Mouse (Mus musculus): ENCODE measurements around the gene Kcnh2. TPM values are rescaled to one million over a fixed set of nuclear protein-coding genes. Genes with fewer than 3 reads are reported as not detected.

Kcnh2 gene
- polyA plus RNA-seq, 1 experiment from 2014 or later, result 11.9 TPM

DNA sequence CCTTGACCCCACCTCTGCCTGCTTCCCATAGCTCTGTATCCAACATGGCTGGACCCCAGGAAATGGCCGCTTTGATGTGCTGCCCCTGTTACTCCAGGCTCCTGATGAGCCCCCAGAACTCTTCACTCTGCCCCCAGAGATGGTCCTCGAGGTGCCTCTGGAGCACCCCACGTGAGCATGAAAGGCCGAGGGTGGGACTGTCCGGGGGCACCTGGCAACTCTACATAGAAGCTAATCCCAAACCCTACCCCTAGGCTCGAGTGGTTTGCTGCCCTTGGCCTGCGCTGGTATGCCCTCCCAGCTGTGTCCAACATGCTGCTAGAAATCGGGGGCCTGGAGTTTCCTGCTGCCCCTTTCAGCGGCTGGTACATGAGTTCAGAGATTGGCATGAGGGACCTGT lies 18.4 kb upstream of the Kcnh2 start:
- no peaks in the 10 kb centered on the region for H3K36me3 ChIP-seq (ENCODE audit: control insufficient read depth, insufficient read depth, low read length)
- no peak for ATAC-seq (ENCODE audit: low FRiP score)

DNA sequence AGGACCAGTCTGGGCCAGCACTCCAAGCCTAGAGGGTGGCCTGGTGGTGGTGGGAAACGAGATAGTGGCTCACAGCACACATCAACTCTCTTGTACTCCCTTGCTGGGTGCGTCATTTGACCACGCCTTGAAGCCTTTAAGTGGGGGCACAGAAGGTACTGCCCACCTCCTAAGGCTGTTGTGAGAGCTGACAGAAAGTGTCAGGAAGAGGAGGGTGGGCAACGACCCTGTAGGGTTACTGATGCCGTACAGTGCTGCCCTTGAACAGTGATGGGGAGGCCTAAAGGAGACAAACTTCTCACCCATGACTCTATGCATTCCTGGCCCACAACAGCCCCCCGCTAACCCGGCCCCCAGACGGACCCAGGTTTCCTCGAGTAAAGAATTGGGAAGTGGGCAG lies 15.0 kb upstream of the Kcnh2 start:
- no peak overlapping the region for H3K27ac ChIP-seq (ENCODE audit: low read depth, low read length)
- WGBS, result 84% methylated on average over 9 of the region's 9 CpGs
- no peaks in the 10 kb centered on the region for H3K36me3 ChIP-seq (ENCODE audit: control insufficient read depth, insufficient read depth, low read length)
- ATAC-seq (ENCODE audit: low FRiP score) (no peak), DNase-seq (ENCODE audit: low spot score) (no peak)
- H3K27me3 ChIP-seq (ENCODE audit: control insufficient read depth, insufficient read depth, low read length), result no peaks in the 10 kb centered on the region
- H3K4me3 ChIP-seq (ENCODE audit: low read depth, low read length), result no peak overlapping the region
- H3K9me3 ChIP-seq (ENCODE audit: control insufficient read depth, low read length), result no peaks in the 10 kb centered on the region
- no peak overlapping the region for H3K4me2 ChIP-seq (replicated peaks; ENCODE audit: low read depth, low read length)
- H3K4me1 ChIP-seq (replicated peaks; ENCODE audit: control insufficient read depth, insufficient read depth, low read length), result 0 out of 2 replicates have a peak, but pooled peaks cover 5% of the 10 kb centered on the region
- H3K9ac ChIP-seq (ENCODE audit: low read depth, low read length), result no peak overlapping the region

More for the DNA sequence above, 18.4 kb upstream of the Kcnh2 start:
- no peaks in the 10 kb centered on the region for H3K9me3 ChIP-seq (ENCODE audit: control insufficient read depth, low read length)
- 0 out of 2 replicates have a peak, but pooled peaks cover under 1% of the 10 kb centered on the region for H3K4me1 ChIP-seq (replicated peaks; ENCODE audit: control insufficient read depth, insufficient read depth, low read length)
- no peak overlapping the region for H3K27ac ChIP-seq (ENCODE audit: low read depth, low read length)
- no peak overlapping the region for H3K4me2 ChIP-seq (replicated peaks; ENCODE audit: low read depth, low read length)
- no peak for DNase-seq (ENCODE audit: low spot score)
- no peak overlapping the region for H3K4me3 ChIP-seq (ENCODE audit: low read depth, low read length)
- no peak overlapping the region for H3K9ac ChIP-seq (ENCODE audit: low read depth, low read length)
- 88% methylated on average over 9 of the region's 9 CpGs for WGBS
- H3K27me3 ChIP-seq (ENCODE audit: control insufficient read depth, insufficient read depth, low read length), result no peaks in the 10 kb centered on the region

DNA sequence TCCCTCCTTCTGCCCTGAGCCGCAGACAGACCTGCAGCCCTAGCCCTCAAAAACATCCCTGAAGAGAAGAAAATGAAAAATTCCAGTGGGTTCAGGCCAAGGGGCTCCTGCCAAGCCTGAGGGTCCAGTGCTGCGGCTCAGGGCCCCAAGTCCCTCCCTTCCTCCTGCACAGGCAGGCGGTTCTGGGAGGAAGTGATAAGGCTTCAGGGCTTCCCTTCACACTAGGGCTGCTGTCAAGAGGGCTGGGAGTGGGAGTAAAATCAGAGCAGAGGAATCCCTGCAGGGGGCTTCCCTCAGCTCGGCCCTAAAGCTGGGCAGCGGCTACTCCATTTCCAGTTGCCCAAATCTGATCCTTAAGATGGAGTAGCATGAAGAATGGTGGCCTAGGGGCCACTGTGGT lies 14.1 kb upstream of the Kcnh2 start:
- Histone ChIP-seq H3K9ac (ENCODE audit: low read depth, low read length) (no peak overlapping the region), H3K36me3 (ENCODE audit: control insufficient read depth, insufficient read depth, low read length) (no peaks in the 10 kb centered on the region), H3K27me3 (ENCODE audit: control insufficient read depth, insufficient read depth, low read length) (no peaks in the 10 kb centered on the region), H3K4me3 (ENCODE audit: low read depth, low read length) (no peak overlapping the region), H3K27ac (ENCODE audit: low read depth, low read length) (no peak overlapping the region), H3K4me1 (replicated peaks; ENCODE audit: control insufficient read depth, insufficient read depth, low read length) (0 out of 2 replicates have a peak, but pooled peaks cover 5% of the 10 kb centered on the region), H3K9me3 (ENCODE audit: control insufficient read depth, low read length) (no peaks in the 10 kb centered on the region), H3K4me2 (replicated peaks; ENCODE audit: low read depth, low read length) (no peak overlapping the region)
- 38% methylated on average over 5 of the region's 5 CpGs for WGBS
- ATAC-seq (ENCODE audit: low FRiP score) (no peak), DNase-seq (ENCODE audit: low spot score) (no peak)

DNA sequence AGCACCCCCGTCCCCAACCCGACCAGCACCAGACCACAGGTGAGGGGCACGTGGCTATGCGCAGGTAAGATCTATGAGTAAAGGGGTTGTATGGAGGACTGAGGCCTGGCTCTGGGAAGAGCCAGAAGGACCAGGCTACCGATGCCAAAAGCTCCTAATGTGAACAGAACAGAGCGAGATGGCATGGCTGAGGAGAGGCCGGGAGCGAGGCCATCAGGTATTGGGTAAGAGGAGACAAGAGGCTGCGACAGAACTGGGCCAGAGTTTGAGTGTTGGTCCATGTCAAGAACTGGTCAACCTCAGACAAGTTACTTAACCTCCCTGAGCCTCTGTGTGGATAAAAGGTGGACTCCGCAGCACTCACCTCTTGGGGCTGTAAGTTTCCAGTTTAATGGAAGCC lies 13.6 kb upstream of the Kcnh2 start:
- Histone ChIP-seq H3K4me2 (replicated peaks; ENCODE audit: low read depth, low read length) (no peak overlapping the region), H3K27ac (ENCODE audit: low read depth, low read length) (no peak overlapping the region), H3K36me3 (ENCODE audit: control insufficient read depth, insufficient read depth, low read length) (no peaks in the 10 kb centered on the region), H3K4me3 (ENCODE audit: low read depth, low read length) (no peak overlapping the region), H3K27me3 (ENCODE audit: control insufficient read depth, insufficient read depth, low read length) (no peaks in the 10 kb centered on the region), H3K9me3 (ENCODE audit: control insufficient read depth, low read length) (no peaks in the 10 kb centered on the region), H3K4me1 (replicated peaks; ENCODE audit: control insufficient read depth, insufficient read depth, low read length) (0 out of 2 replicates have a peak, but pooled peaks cover 5% of the 10 kb centered on the region), H3K9ac (ENCODE audit: low read depth, low read length) (no peak overlapping the region)
- DNase-seq (ENCODE audit: low spot score), result no peak
- no peak for ATAC-seq (ENCODE audit: low FRiP score)
- WGBS, result 87% methylated on average over 10 of the region's 10 CpGs

DNA sequence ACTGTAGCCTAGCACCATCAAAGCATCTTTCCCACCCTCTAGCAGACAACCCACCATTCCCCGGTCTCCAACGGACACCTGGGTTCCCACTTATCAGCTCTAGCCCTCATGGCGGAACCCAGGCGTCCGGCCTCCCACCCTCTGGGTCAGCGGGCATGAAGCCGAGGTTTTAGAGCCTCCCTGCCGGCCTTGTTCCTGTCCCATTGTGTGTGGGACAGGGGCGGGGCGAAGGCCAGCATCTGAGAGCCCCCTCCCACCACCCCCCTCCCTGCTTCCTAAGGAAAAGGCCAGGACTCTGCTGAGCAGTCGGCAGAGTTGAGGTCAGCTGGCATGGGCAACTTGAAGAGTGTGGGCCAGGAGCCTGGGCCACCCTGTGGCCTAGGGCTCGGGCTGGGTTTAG lies 13.1 kb upstream of the Kcnh2 start, which contains the start of gene Nos3:
TSS of gene Nos3 (plus strand) at position 303 of the 400 bp plus-strand sequence.
- Histone ChIP-seq H3K36me3 (ENCODE audit: control insufficient read depth, insufficient read depth, low read length) (no peaks in the 10 kb centered on the region), H3K4me2 (replicated peaks; ENCODE audit: low read depth, low read length) (no peak within 1 kb of the TSS), H3K9ac (ENCODE audit: low read depth, low read length) (no peak within 1 kb of the TSS), H3K27me3 (ENCODE audit: control insufficient read depth, insufficient read depth, low read length) (no peaks in the 10 kb centered on the region), H3K9me3 (ENCODE audit: control insufficient read depth, low read length) (no peaks in the 10 kb centered on the region), H3K4me3 (ENCODE audit: low read depth, low read length) (no peak within 1 kb of the TSS), H3K4me1 (replicated peaks; ENCODE audit: control insufficient read depth, insufficient read depth, low read length) (0 out of 2 replicates have a peak, but pooled peaks cover 5% of the 10 kb centered on the region), H3K27ac (ENCODE audit: low read depth, low read length) (no peak within 1 kb of the TSS)
- DNase-seq (ENCODE audit: low spot score) (no peak), ATAC-seq (ENCODE audit: low FRiP score) (no peak)
- WGBS, result 38% methylated on average over 12 of the region's 12 CpGs

DNA sequence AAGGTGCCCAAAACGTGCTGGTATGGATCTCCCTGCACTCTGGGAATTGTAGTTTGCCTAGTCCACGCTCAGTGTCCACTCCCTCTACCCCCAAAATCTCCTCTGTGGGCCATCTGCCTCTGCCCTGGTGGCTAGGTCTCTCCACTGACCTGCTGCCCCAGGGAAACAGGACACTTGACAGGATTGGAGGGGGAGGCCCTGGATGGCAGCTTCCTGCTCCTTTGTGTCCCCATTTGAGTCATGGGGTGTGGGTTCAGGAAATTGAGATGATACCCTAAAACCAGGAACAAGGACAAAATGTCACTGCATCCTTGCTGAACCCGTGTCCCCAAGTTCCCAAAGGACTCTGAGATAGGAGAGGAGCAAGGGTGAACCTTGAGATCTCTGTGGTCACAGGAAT lies 12.7 kb upstream of the Kcnh2 start:
- Histone ChIP-seq H3K4me2 (replicated peaks; ENCODE audit: low read depth, low read length) (no peak overlapping the region), H3K27ac (ENCODE audit: low read depth, low read length) (no peak overlapping the region), H3K4me3 (ENCODE audit: low read depth, low read length) (no peak overlapping the region), H3K27me3 (ENCODE audit: control insufficient read depth, insufficient read depth, low read length) (no peaks in the 10 kb centered on the region), H3K36me3 (ENCODE audit: control insufficient read depth, insufficient read depth, low read length) (no peaks in the 10 kb centered on the region), H3K9me3 (ENCODE audit: control insufficient read depth, low read length) (no peaks in the 10 kb centered on the region), H3K9ac (ENCODE audit: low read depth, low read length) (no peak overlapping the region), H3K4me1 (replicated peaks; ENCODE audit: control insufficient read depth, insufficient read depth, low read length) (0 out of 2 replicates have a peak, but pooled peaks cover 5% of the 10 kb centered on the region)
- no peak for DNase-seq (ENCODE audit: low spot score)
- ATAC-seq (ENCODE audit: low FRiP score), result no peak
- WGBS, result 60% methylated on average over 3 of the region's 3 CpGs

DNA sequence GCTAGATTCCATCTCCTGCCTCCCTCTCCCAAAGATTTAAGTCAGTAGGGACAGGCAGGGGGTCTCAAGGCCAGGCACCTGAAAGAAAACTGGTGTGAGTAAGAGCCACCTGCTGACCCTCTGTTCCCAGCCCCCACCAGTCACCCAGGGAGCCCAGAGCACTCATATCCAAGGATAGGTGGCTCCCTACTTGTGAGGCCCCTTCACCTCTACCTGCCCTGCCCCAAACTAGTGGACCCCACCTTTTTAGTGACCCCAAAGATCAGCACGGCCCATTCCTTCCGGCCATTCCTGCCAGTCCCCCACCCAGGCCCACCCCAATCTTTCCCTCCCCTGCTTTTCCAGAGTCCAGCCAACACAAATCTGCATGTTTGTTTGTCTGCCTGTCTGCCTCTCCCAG lies 12.1 kb upstream of the Kcnh2 start:
- H3K4me1 ChIP-seq (replicated peaks; ENCODE audit: control insufficient read depth, insufficient read depth, low read length), result 0 out of 2 replicates have a peak, but pooled peaks cover 5% of the 10 kb centered on the region
- no peaks in the 10 kb centered on the region for H3K27me3 ChIP-seq (ENCODE audit: control insufficient read depth, insufficient read depth, low read length)
- H3K9me3 ChIP-seq (ENCODE audit: control insufficient read depth, low read length), result no peaks in the 10 kb centered on the region
- H3K4me3 ChIP-seq (ENCODE audit: low read depth, low read length), result no peak overlapping the region
- no peak overlapping the region for H3K27ac ChIP-seq (ENCODE audit: low read depth, low read length)
- 95% methylated on average over 2 of the region's 2 CpGs for WGBS
- no peak overlapping the region for H3K4me2 ChIP-seq (replicated peaks; ENCODE audit: low read depth, low read length)
- ATAC-seq (ENCODE audit: low FRiP score) (no peak), DNase-seq (ENCODE audit: low spot score) (no peak)
- no peaks in the 10 kb centered on the region for H3K36me3 ChIP-seq (ENCODE audit: control insufficient read depth, insufficient read depth, low read length)
- H3K9ac ChIP-seq (ENCODE audit: low read depth, low read length), result no peak overlapping the region

DNA sequence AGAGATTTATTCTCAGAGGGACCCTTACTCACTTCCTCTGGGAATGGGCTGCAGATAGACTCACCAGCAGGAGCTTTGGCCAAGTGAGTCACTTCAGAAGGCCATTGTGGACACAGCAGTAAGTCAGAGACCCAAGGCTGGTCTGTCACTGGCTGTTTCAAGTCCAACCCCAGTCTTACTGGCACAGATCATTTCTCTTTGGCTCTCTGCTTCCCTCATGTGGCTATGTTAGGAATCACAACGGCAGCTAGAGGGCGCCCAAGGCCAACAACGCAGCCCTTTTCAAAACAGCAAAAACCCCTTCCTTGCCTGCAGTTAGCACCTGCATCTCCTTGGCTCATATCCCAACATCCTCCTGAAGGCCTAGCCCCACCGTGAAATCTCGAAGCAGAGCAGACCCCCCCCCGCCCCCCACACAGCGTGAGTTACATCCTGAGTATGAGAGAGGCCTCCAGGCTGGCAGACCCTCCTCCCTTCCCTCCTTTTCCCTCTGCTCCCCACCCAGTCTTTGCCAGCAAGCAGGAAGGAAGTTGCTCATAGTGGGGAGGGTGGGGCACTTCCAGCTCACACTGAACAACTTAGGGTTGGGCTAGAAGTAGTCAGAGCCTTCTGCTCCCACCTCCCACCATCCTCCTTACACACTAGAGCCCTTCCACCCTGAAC lies 9.5 kb upstream of the Kcnh2 start:
- WGBS, result 0% methylated on average over 7 of the region's 7 CpGs
- Histone ChIP-seq H3K9ac (ENCODE audit: low read depth, low read length) (no peak overlapping the region), H3K27me3 (ENCODE audit: control insufficient read depth, insufficient read depth, low read length) (no peaks in the 10 kb centered on the region; the same call in 1 of the 2 replicates), H3K36me3 (ENCODE audit: control insufficient read depth, insufficient read depth, low read length) (no peaks in the 10 kb centered on the region), H3K4me1 (replicated peaks; ENCODE audit: control insufficient read depth, insufficient read depth, low read length) (0 out of 2 replicates have a peak, but pooled peaks cover 5% of the 10 kb centered on the region), H3K4me3 (ENCODE audit: low read depth, low read length) (no peak overlapping the region), H3K27ac (ENCODE audit: low read depth, low read length) (no peak overlapping the region), H3K9me3 (ENCODE audit: control insufficient read depth, low read length) (no peaks in the 10 kb centered on the region), H3K4me2 (replicated peaks; ENCODE audit: low read depth, low read length) (no peak overlapping the region)
- DNase-seq (ENCODE audit: low spot score) (peak; percentile 91), ATAC-seq (ENCODE audit: low FRiP score) (peak; percentile 63)

DNA sequence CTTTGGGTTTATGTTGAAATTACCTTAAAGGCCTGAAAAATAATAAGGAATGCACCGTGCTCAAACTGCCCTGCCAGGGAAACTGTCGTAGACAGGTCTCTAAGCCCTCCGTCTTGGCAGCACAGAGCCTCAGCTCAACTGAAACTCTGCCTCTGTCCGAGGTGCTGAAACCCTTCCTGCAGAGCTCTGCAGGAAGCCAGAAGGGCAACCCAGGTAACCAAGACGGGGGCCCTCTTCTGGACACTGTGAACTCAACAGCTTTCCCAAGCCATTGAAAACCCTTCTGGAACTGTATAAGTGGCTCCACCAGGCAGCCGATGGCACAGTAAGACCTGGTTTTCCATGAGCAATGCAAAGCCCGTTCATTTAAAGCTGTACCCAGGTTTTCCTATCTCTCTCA lies 6.1 kb upstream of the Kcnh2 start:
- no peaks in the 10 kb centered on the region; the same call in 1 of the 2 replicates for H3K27me3 ChIP-seq (ENCODE audit: control insufficient read depth, insufficient read depth, low read length)
- H3K4me3 ChIP-seq (ENCODE audit: low read depth, low read length), result no peak overlapping the region
- WGBS, result 14% methylated on average over 7 of the region's 7 CpGs
- no peak for ATAC-seq (ENCODE audit: low FRiP score)
- no peak overlapping the region for H3K9ac ChIP-seq (ENCODE audit: low read depth, low read length)
- no peak overlapping the region for H3K4me2 ChIP-seq (replicated peaks; ENCODE audit: low read depth, low read length)
- DNase-seq (ENCODE audit: low spot score), result peak; percentile 89
- no peaks in the 10 kb centered on the region for H3K36me3 ChIP-seq (ENCODE audit: control insufficient read depth, insufficient read depth, low read length)
- peaks cover 9% of the 10 kb centered on the region for H3K4me1 ChIP-seq (replicated peaks; ENCODE audit: control insufficient read depth, insufficient read depth, low read length)
- H3K27ac ChIP-seq (ENCODE audit: low read depth, low read length), result no peak overlapping the region
- H3K9me3 ChIP-seq (ENCODE audit: control insufficient read depth, low read length), result no peaks in the 10 kb centered on the region
